Mouse (Mus musculus): ENCODE measurements around the gene Arf1. TPM values are rescaled to one million over a fixed set of nuclear protein-coding genes. Genes with fewer than 3 reads are reported as not detected.
A peak's percentile ranks its signal among the peaks of the same experiment; 100 is the strongest.
"Not testable (repeated sequence)": the region's sequence is repeated elsewhere in the genome, so short reads cannot be mapped to it uniquely, and the experiment has no call there.

The Arf1 gene
- total RNA-seq, 4 experiments from 2014 or later = 244 to 252 (median 245) TPM

DNA sequence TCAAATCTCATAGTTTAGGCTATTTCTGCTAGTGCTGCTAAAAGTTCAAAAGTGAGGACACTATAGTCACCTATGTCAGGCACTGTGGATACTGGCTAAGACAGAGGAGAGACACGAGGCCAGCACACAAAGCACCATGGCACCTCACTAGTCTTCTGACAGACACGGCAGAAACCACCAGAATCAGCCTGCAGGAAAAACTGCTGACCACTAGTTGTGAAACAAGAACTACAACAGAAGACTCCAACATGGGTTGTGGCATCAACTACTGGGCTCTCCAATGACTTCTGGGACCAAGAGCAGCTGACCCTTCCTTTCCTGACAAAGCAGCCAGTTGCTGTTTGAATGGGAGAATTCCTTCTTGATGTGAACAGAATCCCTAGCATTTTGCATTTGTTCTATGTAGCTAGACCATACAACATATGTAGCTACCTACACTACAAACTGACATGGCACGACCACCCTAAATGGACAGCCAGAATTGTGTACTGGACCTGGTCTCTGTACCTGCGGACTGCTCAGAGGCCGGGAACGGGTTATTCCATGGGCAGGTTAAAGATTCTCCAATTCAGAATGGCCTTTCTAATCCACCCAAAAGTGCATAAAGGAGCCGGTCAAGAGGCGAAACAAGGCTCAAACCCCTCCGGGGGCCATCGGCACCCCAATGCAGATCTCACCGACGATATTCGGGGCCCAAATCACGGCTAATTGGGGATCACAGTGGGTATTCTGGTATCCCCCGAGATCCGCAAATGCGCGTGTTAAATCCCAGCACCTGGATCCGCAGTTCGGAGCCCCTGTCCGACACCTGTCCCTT, 1.1 kb downstream of the Arf1 start:
- DNase-seq (ENCODE audit: low spot score in 2 of 2) = no peak

DNA sequence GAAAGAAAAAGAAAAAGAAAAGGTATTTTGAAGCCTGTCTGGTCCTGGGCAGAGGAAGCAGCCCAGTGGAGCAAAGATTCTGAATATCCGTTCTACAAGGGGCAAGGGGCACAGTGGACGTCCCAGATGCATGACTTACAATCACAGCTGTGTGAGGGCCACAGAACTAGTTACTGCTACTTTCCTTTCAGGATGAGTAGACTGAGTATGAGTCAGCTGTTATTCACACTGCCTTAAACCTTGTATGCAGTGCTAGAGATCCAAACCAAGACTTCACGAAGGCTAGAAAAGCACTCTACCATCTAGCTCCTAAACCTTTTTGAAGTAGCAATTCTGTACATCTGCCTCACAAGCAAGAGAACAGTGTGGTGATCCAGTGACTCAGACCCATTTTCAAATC, 1.8 kb downstream of the Arf1 start:
- no peak for DNase-seq (ENCODE audit: low spot score in 2 of 2)

- DNase-seq (ENCODE audit: low spot score in 2 of 2) = no peak
Observed at GRCm38 (mm10) chr11:59225167-59225566, 2.9 kb downstream of the Arf1 start.

DNA sequence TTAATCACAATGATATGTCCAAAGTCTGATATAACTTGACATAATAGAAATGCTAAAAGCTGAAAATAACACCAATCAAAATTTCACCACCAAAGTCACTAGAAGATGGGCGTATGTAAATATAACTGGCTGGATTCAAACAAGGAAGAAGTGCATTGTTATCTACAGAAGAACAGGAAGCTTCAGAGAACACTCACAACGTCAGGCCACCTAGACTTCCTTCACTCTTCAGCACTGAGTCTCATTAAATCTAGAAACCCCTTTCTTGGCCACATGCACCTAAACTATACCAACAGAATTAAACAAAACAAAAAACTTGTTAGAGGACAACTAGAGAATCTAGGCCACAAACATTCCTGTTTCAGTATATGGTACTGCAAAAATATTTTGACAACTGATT, 3.6 kb downstream of the Arf1 start:
- no peak for DNase-seq (ENCODE audit: low spot score in 2 of 2)

DNA sequence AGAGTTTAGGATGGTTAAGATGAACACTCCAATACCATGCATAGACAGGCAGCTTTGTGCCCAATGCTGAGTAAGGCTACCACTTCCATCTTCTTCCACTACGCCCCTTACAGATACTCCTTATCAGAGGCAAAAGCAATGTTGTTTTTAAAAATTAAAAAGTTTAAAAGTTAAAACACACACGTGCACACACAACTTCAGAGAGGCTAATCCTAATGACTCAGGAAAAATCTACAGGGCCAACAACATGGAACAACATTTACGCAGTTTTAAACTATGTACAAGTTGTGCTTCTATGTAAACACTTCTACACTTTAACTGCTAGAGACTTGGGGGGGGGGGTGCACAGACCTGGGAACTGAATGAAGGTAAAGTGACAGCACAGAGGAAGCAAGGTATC, 4.0 kb downstream of the Arf1 start:
- DNase-seq (ENCODE audit: low spot score in 2 of 2) = no peak

- no peak for DNase-seq (ENCODE audit: low spot score in 2 of 2)
Observed at GRCm38 (mm10) chr11:59222306-59222705, 5.8 kb downstream of the Arf1 start.

GRCm38 (mm10) chr11:59221604-59222003, 6.5 kb downstream of the Arf1 start:
- no peak for DNase-seq (ENCODE audit: low spot score in 2 of 2)

DNA sequence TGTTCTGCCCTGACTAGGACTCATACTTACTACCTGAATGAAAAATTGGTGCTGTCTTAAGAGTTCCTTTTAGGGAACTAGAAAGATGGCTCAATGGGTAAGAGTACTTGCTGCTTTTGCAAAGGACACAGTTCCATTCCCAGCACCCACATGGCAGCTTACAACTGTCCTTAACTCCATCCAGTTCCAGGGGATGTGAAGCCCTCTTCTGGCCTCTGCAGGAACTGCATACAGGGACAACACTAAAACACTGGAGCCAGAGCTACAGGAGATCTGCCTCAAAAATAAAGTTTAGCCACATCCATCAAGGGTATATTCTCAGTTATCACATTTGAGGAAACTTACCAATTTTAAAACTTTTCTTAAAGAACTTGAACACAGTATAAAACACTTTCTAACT, 9.0 kb downstream of the Arf1 start:
- DNase-seq (ENCODE audit: low spot score in 2 of 2) = no peak

GRCm38 (mm10) chr11:59218389-59218998, 9.6 kb downstream of the Arf1 start:
- DNase-seq (ENCODE audit: low spot score in 2 of 2) = no peak

DNA sequence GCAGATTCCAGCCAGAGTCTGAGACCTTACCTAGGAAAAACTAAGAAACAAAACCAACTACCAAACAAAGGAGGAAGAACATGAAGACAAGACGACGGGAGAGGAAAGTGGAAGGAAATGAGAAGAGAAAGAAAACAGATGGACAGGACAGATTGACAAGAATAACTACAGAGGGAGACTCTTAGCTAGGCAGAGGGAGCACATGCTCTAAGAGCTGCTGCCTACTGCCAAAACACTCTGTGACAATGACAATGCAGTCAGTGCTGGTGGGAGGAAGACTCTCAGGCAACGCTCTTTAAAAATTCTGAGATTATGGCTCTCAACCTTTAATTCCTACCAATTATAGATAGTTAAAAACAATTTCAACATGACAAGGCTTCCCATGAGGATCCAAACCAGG, 11.1 kb downstream of the Arf1 start:
- no peak for DNase-seq (ENCODE audit: low spot score in 2 of 2)

DNA sequence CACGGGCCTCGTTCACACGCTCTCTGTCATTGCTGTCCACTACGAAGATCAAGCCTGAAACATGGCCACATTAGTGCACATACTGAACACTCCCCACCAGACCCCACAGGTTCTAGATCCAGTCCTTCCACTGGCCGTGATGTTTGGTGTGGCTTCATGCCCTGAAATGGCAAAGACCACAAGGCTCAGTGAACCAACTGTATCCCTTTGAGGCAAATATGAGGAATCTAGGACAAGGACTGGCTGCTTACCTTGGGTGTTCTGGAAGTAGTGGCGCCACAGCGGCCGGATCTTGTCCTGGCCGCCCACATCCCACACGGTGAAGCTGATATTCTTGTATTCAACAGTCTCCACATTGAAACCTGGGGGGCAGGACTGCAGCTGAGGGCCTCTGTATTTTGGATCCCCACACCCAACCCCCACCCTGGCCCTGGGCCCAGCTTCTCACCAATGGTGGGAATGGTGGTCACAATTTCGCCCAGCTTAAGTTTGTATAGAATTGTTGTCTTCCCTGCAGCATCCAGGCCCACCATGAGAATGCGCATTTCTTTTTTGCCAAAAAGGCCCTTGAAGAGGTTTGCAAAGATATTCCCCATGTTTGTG, 15.1 kb downstream of the Arf1 start:
- DNase-seq (ENCODE audit: low spot score in 2 of 2) = no peak

DNA sequence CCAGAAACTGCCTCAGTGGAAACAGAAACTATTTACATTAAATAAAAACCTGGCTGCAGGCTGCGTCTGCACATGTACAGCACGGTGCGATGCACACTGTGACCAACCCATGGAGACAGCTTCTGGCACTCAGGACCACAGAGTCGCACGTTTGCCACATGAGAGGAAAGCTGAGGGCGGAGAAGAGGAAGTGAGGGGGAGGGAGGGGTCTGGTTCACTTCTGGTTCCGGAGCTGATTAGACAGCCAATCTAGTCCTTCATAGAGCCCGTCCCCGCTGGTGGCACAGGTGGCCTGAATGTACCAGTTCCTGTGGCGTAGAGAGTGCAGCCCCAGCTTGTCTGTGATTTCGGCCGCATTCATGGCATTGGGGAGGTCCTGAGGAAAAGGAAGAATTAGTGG, 15.8 kb downstream of the Arf1 start:
- not testable (repeated sequence) for DNase-seq (ENCODE audit: low spot score in 2 of 2)

GRCm38 (mm10) chr11:59211561-59211960, 16.5 kb downstream of the Arf1 start:
- DNase-seq (ENCODE audit: low spot score in 2 of 2) = not testable (repeated sequence)

GRCm38 (mm10) chr11:59210020-59210419, 18.1 kb downstream of the Arf1 start:
- DNase-seq (ENCODE audit: low spot score in 2 of 2) = no peak

- DNase-seq (ENCODE audit: low spot score in 2 of 2) = no peak
Observed at GRCm38 (mm10) chr11:59209580-59209979, 18.5 kb downstream of the Arf1 start.

DNA sequence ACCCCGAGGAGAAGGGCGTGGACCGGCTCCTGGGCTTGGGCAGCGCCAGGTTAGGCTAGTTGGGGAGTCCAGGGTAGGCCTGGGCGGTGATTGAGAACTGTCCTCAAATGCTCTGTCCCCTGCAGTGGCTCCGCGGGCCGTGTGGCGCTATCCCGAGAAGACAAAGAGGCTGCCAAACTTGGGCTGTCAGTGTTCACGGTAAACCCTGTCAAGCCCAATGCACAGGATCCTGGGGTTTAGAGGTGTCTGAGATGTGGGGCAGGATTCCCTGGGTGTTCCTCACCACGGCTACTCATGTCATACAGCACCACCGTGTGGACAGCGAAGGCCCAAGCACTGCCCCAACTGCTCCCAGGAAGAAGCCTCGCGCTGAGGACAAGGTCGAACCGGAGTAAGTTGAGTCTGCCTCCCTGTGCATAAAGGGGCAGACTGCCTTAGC, 19.0 kb downstream of the Arf1 start:
- DNase-seq (ENCODE audit: low spot score in 2 of 2) = peak in 1 of 2 experiments; percentile 24

DNA sequence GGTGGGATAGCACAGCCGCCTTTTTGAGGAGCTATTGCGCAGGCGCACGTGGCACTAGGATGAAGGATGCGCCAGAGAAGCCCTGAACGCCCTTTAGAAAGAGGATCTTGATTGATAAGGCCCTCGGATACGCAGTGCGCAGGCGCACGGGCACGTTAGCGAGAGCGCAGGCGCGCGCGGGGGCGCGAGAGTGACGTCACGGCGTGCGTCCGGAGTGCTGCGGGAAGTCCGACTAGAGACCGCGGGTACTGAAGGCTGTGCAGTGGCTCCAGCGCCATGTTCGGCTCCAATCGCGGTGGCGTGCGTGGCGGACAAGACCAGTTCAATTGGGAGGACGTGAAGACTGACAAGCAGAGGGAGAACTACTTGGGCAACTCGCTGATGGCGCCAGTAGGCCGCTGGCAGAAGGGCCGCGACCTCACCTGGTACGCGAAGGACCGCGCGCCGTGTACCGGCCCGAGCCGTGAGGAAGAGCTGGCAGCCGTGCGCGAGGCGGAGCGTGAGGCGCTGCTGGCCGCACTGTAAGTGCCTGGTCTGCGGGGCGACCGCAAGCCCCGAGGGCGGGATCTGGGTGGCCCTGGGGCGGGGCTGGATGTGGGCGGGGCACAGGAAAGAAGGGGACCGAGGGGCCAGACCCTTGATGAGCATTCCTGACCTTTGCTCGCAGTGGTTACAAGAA, 19.8 kb downstream of the Arf1 start, which contains the start of gene 2310033P09Rik:
Gene 2310033P09Rik, plus strand, starts transcription at position 169 of the 679 bp plus-strand sequence.
- DNase-seq (ENCODE audit: low spot score in 2 of 2) = peak; percentile 80 to 88

DNA sequence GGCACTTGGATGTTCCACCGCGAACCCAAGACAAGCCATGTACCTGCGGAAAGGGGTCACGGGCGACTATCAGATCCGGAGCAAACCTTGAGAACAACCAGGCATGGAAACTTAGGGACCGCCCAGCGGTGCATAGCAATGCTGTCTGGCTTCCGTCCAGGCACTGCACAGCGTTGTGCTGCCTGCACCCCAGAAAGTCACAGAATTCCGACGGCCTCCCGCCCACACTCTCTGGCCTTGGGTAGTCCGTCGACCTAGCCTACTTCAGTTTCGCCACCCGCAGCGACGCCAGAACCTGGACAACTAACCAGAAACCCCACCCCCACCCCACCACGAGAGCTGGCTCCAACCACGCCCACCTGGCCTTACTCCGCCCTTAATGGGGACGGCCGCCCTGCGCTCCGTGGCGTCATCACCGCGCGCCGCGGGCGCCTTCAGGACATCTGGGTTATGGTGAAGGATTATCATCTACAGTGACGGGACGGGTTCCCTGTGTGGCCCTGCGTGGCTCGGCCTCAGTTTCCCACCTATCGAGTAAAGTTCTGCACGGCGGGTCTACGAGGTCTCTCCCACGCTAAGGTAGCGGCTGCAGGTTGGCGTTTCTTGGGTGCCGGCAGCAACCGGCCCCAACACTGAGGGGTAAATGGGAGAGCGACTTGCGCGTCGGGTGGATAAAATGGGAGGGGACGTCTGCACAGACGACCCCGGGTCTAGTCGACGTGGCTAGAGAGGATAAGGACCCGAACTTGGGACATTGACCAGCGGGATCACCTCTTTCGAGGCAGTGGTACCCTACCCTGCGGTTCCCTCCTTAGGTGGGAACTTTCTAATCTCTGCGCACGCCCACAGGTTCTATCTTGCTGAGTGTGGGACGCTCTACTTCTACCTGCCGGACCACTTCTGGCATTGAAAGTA, 25.7 kb downstream of the Arf1 start, which contains the start of gene Mrpl55:
Gene Mrpl55, plus strand, starts transcription at position 406 of the 915 bp plus-strand sequence.
- peak; percentile 83 to 90 for DNase-seq (ENCODE audit: low spot score in 2 of 2)

GRCm38 (mm10) chr11:59201216-59202002, 26.7 kb downstream of the Arf1 start:
- DNase-seq (ENCODE audit: low spot score in 2 of 2) = no peak

DNA sequence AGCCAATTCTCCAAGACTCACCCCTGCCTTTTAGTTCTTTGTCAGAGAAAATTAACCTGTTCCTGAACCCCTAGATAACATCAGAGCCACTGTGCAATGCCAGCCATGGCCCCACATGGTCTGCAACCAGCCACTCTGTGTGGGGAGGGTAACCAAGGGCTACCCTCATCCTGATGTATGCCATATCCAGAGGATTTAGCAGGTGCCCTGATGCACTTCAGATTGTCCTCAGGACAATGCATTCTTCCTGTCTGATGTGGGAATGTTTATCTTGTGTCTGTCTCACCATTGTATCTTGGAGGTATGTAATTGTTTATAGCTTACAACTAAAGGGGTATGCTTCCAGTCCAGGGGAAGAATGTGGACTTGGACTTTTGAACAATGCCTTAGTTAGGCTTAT, 31.8 kb downstream of the Arf1 start:
- DNase-seq (ENCODE audit: low spot score in 2 of 2) = no peak
